Mouse (Mus musculus): ENCODE measurements around the gene Ikzf3.
A peak's percentile ranks its signal among the peaks of the same experiment; 100 is the strongest.

Gene Ikzf3

GRCm38 (mm10) chr11:98446562-98447474 lies 99.0 kb downstream of the Ikzf3 start:
- DNase-seq (ENCODE audit: low spot score), result no peak

- no peak for DNase-seq (ENCODE audit: low spot score)
These were observed 99.6 kb downstream of the Ikzf3 start, which contains the start of gene Grb7 for GRCm38 (mm10) chr11:98446213-98446561. Grb7 (plus strand) TSS chr11:98446394.

- DNase-seq (ENCODE audit: low spot score), result no peak
These were observed 100.2 kb downstream of the Ikzf3 start for GRCm38 (mm10) chr11:98445679-98446078.

GRCm38 (mm10) chr11:98445238-98445637 lies 100.6 kb downstream of the Ikzf3 start:
- no peak for DNase-seq (ENCODE audit: low spot score)

DNA sequence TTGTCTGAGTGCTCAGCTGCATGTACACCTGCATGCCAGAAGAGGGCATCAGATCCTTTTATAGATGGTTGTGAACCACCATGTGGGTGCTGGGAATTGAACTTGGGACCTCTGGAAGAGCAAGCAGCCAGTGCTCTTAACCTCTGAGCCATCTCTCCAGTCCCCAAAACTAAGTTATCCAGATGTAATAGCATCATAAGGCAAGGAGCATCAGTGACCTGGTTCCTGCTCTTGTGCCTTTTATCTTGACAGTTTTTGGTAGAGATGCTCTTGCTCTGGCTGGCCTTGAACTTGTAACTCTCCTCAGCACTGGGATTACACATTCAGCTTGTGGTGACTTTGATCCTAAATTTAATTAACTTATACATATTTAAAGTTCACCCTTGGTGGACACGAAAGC lies 102.1 kb downstream of the Ikzf3 start:
- no peak for DNase-seq (ENCODE audit: low spot score)

DNA sequence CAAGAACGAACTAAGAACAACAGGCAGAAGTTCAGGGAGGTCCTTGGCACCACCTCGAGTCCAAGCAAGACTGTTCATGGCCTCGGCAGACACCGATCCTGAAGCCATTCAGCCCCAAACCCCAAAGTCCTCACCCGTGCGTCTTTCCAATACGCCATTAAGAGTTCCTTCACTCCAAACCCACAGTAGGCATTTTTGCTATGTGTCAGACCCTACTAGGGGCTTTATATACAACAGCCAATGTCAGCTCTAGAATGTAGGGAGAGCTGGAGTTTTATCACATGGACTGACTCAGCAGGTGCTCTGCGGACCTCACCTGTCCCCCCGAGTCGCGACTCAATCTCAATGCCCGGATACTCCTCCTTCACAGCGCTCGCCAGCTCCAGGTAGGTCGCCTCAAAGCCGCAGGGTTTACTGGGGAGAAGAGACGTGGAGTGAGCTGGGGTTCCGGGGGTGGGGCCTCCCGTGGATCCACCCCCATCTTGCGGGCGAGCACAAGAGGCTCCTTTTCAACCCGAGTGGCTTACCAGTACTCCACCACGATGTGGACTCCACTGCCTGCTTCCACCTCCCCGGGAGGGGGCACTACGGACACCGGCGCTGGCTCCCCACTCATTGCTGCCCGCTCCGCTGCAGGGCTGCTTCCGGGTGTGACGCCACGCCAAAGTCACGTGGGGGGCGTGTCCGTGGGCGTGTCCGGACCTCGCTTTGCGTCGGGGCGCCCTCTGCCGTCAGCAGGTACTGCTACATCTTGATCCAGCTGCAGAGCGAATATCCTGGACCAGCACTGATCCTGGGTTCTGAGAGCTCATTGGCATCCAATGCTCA lies 107.3 kb downstream of the Ikzf3 start, which contains the start of gene Mien1:
Gene Mien1 (minus strand): TSS at position 661 of the 828 bp plus-strand sequence.
- peak; percentile 87 for DNase-seq (ENCODE audit: low spot score)

GRCm38 (mm10) chr11:98437441-98437840 lies 108.4 kb downstream of the Ikzf3 start:
- no peak for DNase-seq (ENCODE audit: low spot score)

GRCm38 (mm10) chr11:98435723-98436122 lies 110.1 kb downstream of the Ikzf3 start:
- no peak for DNase-seq (ENCODE audit: low spot score)

GRCm38 (mm10) chr11:98431743-98432502 lies 113.9 kb downstream of the Ikzf3 start:
- no peak for DNase-seq (ENCODE audit: low spot score)

DNA sequence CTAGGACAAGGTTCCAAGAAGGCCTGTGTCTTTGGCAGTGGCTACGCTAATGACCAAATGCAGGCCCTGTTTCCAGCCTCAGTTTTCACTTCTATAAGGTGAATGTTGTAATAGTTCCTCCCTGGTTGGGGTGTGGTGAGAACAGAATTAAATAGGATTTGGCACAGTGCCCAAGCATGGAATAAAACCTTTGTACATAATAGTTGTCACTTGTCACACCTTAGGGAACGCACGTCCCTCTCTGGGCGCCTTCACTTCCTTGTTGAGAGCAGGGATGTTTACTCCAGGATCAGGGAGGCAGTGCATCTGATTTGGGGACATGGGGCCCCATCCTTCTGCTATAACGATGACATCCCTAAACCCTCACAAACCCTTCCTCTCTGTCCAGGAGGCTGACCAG lies 117.4 kb downstream of the Ikzf3 start:
- DNase-seq (ENCODE audit: low spot score), result no peak

DNA sequence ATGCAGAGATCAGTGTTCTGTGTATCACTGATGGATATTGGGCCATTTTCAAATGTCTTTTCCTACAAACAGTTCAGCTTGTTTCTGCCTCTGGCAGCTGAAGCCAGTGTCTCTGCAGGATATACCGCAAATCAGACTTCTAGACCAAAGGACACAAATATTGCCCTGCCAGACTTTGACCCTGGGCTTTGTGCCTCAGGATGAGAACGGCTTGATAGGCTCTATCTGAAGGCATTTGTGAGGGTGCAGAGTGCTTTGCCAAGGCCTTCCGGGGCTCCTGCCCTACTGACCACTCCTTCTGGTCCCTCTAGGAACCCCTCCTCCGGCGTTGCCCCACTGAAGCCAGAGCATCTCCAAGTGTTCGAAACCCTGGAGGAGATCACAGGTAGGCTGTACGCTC lies 119.2 kb downstream of the Ikzf3 start:
- DNase-seq (ENCODE audit: low spot score), result no peak

GRCm38 (mm10) chr11:98418939-98419547 lies 126.8 kb downstream of the Ikzf3 start:
- no peak for DNase-seq (ENCODE audit: low spot score)

DNA sequence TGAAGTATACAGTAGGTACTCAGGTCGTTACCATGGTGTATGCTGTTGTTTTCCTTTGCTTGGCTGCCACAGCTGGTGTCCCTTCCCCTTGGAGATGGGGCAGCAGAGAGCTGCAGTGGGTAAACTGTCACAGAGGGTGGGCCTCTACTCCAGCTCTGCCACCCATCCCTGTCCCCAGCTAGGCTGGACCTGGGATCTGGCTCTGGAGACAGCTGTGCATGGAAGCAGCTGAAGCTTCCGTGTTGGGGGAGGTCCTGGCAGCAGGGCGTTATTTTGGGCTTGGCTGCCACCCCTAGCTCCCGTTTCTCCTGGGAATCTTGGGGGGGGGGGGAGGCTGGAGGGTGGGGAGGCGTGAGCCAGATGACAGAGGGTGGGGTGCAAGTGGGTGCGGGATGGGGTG lies 127.6 kb downstream of the Ikzf3 start:
- no peak for DNase-seq (ENCODE audit: low spot score)

GRCm38 (mm10) chr11:98417074-98417473 lies 128.8 kb downstream of the Ikzf3 start:
- no peak for DNase-seq (ENCODE audit: low spot score)

All from c-Kit-positive CD71-positive TER-119-positive erythroid progenitor cells, embryonic 14.5 days (primary cell).